Mouse (Mus musculus) gastrocnemius, adult 2 months (tissue): ENCODE measurements around the gene Taar7e. TPM values are rescaled to one million over a fixed set of nuclear protein-coding genes. Genes with fewer than 3 reads are reported as not detected.
"Not testable (repeated sequence)": the region's sequence is repeated elsewhere in the genome, so short reads cannot be mapped to it uniquely, and the experiment has no call there.

Source experiments
- DNase-seq: peaks from one replicate; pipeline ENCODE4 v3.0.0; 2022
- H3K27ac ChIP-seq: fragments of 200-600 bp; 2 replicates; pipeline ENCODE4 v1.8.1; 2022; ENCODE audit warnings: mild to moderate bottlenecking
- H3K4me3 ChIP-seq: fragments of 200-600 bp; 2 replicates; pipeline ENCODE4 v1.8.1; 2022; ENCODE audit warnings: mild to moderate bottlenecking, moderate library complexity
- CTCF ChIP-seq: fragments of 200-600 bp; IDR thresholded peaks from 2 replicates; pipeline ENCODE4 v1.8.1; 2022; ENCODE audit warnings: antibody characterized with exemption, mild to moderate bottlenecking, moderate library complexity
- intact Hi-C: fragments of 180-260 bp; cut with DNase I; formaldehyde crosslinking; loops from one replicate; pipeline ENCODE4 v1.15.1; 2025
- long read RNA-seq, 2 experiments: library from polyadenylated mRNA; stranded (forward); transcript quantifications; one replicate each; pipeline ENCODE4 v2.0.0; 2021
- total RNA-seq, 2 experiments: library from RNA; stranded (reverse); gene quantifications; 2 replicates each; pipeline ENCODE4 v1.2.3; 2021

Taar7e gene
- not detected for total RNA-seq
- long read RNA-seq, experiment 1, result 0 reads
- long read RNA-seq, experiment 2, result 0 reads

GRCm38 (mm10) chr10:24037314-24037713, at the start of gene Taar7e:
TSS of gene Taar7e (plus strand) at chr10:24037614.
- DNase-seq, result no peak
- Histone ChIP-seq H3K4me3 (no peak within 1 kb of the TSS), H3K27ac (no peak within 1 kb of the TSS)
- intact Hi-C loops, result no loop called here
- no peak for TF ChIP-seq CTCF

GRCm38 (mm10) chr10:23993381-23993780, 44.0 kb upstream of the Taar7e start, which contains the start of gene Taar7a:
TSS of gene Taar7a (minus strand) at chr10:23993481.
- Histone ChIP-seq H3K27ac (no peak within 1 kb of the TSS), H3K4me3 (no peak within 1 kb of the TSS)
- no peak for TF ChIP-seq CTCF
- intact Hi-C loops, result no loop called here
- no peak for DNase-seq

- no peak for DNase-seq
- TF ChIP-seq CTCF, result no peak
- intact Hi-C loops, result no loop called here
- no peak within 1 kb of the TSS for H3K4me3 ChIP-seq
- no peak within 1 kb of the TSS for H3K27ac ChIP-seq
Measured at GRCm38 (mm10) chr10:23999639-24000038, 37.8 kb upstream of the Taar7e start, which contains the start of gene Taar7b. TSS of gene Taar7b (plus strand) at chr10:23999939.

GRCm38 (mm10) chr10:24006442-24006841, 31.0 kb upstream of the Taar7e start:
- intact Hi-C loops, result no loop called here
- TF ChIP-seq CTCF, result no peak

GRCm38 (mm10) chr10:24007034-24007433, 30.4 kb upstream of the Taar7e start:
- intact Hi-C loops, result no loop called here
- Histone ChIP-seq H3K27ac (no peak overlapping the region), H3K4me3 (no peak overlapping the region)
- TF ChIP-seq CTCF, result no peak
- no peak for DNase-seq

More at GRCm38 (mm10) chr10:24006442-24006841, 31.0 kb upstream of the Taar7e start:
- no peak overlapping the region for H3K27ac ChIP-seq
- DNase-seq, result no peak
- H3K4me3 ChIP-seq, result no peak overlapping the region

- intact Hi-C loops, result no loop called here
- H3K4me3 ChIP-seq, result no peak overlapping the region
- H3K27ac ChIP-seq, result no peak overlapping the region
- no peak for TF ChIP-seq CTCF
- DNase-seq, result no peak
Measured at GRCm38 (mm10) chr10:24008143-24008542, 29.3 kb upstream of the Taar7e start.

GRCm38 (mm10) chr10:24026922-24027321, 10.5 kb upstream of the Taar7e start, which contains the start of gene Taar7d:
TSS of gene Taar7d (plus strand) at chr10:24027222.
- H3K27ac ChIP-seq, result no peak within 1 kb of the TSS
- no peak for TF ChIP-seq CTCF
- intact Hi-C loops, result no loop called here
- H3K4me3 ChIP-seq, result no peak within 1 kb of the TSS
- no peak for DNase-seq

- intact Hi-C loops, result no loop called here
- no peak for DNase-seq
- H3K4me3 ChIP-seq, result no peak overlapping the region
- TF ChIP-seq CTCF, result no peak
- H3K27ac ChIP-seq, result no peak overlapping the region
Measured at GRCm38 (mm10) chr10:24031347-24031746, 6.1 kb upstream of the Taar7e start.

- Histone ChIP-seq H3K4me3 (no peak overlapping the region), H3K27ac (no peak overlapping the region)
- no peak for TF ChIP-seq CTCF
- intact Hi-C loops, result no loop called here
- DNase-seq, result no peak
Measured at GRCm38 (mm10) chr10:24040120-24040869, 2.9 kb downstream of the Taar7e start.

GRCm38 (mm10) chr10:24049210-24049609, 11.8 kb downstream of the Taar7e start, which contains the start of gene Taar7f:
TSS of gene Taar7f (plus strand) at chr10:24049510.
- TF ChIP-seq CTCF, result no peak
- no peak within 1 kb of the TSS for H3K4me3 ChIP-seq
- H3K27ac ChIP-seq, result no peak within 1 kb of the TSS
- intact Hi-C loops, result no loop called here
- no peak for DNase-seq

GRCm38 (mm10) chr10:24052039-24052438, 14.6 kb downstream of the Taar7e start:
- TF ChIP-seq CTCF, result no peak
- Histone ChIP-seq H3K27ac (no peak overlapping the region), H3K4me3 (no peak overlapping the region)
- no peak for DNase-seq
- intact Hi-C loops, result no loop called here

- H3K4me3 ChIP-seq, result no peak overlapping the region
- H3K27ac ChIP-seq, result no peak overlapping the region
- DNase-seq, result no peak
- intact Hi-C loops, result no loop called here
- TF ChIP-seq CTCF, result no peak
Measured at GRCm38 (mm10) chr10:24058986-24059385, 21.6 kb downstream of the Taar7e start.

- intact Hi-C loops, H3K27ac ChIP-seq, DNase-seq, H3K4me3 ChIP-seq: not testable (repeated sequence)
Measured at GRCm38 (mm10) chr10:24074751-24075150, 37.3 kb downstream of the Taar7e start.

- intact Hi-C loops, H3K4me3 ChIP-seq, H3K27ac ChIP-seq, DNase-seq: not testable (repeated sequence)
Measured at GRCm38 (mm10) chr10:24076200-24076599, 38.8 kb downstream of the Taar7e start, which contains the start of gene Taar8a. TSS of gene Taar8a (plus strand) at chr10:24076500.
